Mouse (Mus musculus): ENCODE results near the gene Sgf29. TPM values are rescaled to one million over a fixed set of nuclear protein-coding genes. Genes with fewer than 3 reads are reported as not detected.
A peak's percentile ranks its signal among the peaks of the same experiment; 100 is the strongest.
"Not testable (repeated sequence)": the region's sequence is repeated elsewhere in the genome, so short reads cannot be mapped to it uniquely, and the experiment has no call there.

Sgf29 gene
- polyA plus RNA-seq, 1 experiment from 2014 or later, result 54.9 TPM

DNA sequence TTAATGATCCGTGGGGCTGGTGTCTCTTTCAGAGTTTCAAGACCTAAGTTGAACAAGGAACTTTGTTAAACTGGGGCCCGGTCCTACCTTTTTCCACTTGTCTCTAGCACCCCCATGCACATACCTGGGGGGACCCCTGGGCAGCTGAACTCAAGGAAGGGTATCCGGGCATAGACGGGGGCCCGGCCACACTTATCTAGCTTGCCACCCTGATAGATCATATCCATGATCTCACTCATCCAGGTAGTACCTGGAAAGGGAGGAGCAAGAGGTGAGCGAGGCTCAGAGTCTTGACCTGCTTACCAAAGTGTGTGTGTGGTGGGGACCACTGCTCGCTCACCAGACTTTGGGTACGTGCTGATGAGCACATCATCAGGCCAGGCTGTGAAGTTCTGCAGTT is 26.0 kb downstream of the Sgf29 start:
- Histone ChIP-seq H3K9me3 (ENCODE audit: control insufficient read depth, low read length) (no peaks in the 10 kb centered on the region), H3K36me3 (ENCODE audit: control insufficient read depth, insufficient read depth, low read length) (peaks cover 18% of the 10 kb centered on the region)
- 95% methylated on average over 8 of the region's 8 CpGs for WGBS

DNA sequence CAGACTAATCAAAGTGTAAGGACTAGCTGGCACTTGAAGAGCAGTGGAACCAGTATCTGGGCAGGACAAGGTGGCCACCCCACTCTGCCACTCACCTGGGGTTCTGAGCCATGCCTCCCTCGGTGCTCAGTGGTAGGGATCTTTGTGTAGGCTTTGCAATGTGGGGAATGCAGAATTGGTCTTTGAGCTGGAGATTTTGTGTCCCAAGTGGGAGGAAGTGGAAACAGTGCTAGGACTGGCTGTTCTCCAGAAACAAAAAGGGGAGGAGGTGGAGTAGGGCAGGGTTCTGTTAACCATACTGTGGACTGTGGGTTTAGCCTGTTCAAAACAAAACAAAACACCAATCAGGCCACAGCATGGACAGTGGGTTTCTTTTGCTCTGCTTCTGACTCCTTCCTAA is 27.1 kb downstream of the Sgf29 start, which contains the start of gene Sult1a1:
Gene Sult1a1 (minus strand): TSS at position 226 of the 400 bp plus-strand sequence.
- Histone ChIP-seq H3K4me1 (ENCODE audit: control insufficient read depth, insufficient read depth, low read depth, low read length) (no peaks in the 10 kb centered on the region), H3K4me2 (ENCODE audit: low read length) (no peak within 1 kb of the TSS), H3K9me3 (ENCODE audit: control insufficient read depth, low read length) (no peaks in the 10 kb centered on the region), H3K9ac (ENCODE audit: low read depth, low read length) (peak within 1 kb of the TSS; percentile 41; the same call in 1 of the 2 replicates), H3K27me3 (replicated peaks; ENCODE audit: control insufficient read depth, insufficient read depth, low read length) (no peaks in the 10 kb centered on the region), H3K4me3 (ENCODE audit: low read length) (no peak within 1 kb of the TSS), H3K36me3 (ENCODE audit: control insufficient read depth, insufficient read depth, low read length) (peaks cover 16% of the 10 kb centered on the region; the same call in 1 of the 2 replicates), H3K27ac (ENCODE audit: low read depth, low read length) (peak within 1 kb of the TSS; percentile 44; the same call in 1 of the 2 replicates)
- ATAC-seq, result no peak
- WGBS, result 75% methylated on average over 1 of the region's 1 CpGs

More for the DNA sequence above, 26.0 kb downstream of the Sgf29 start:
- no peak for ATAC-seq
- Histone ChIP-seq H3K4me3 (ENCODE audit: low read length) (no peak overlapping the region), H3K4me1 (ENCODE audit: control insufficient read depth, insufficient read depth, low read depth, low read length) (no peaks in the 10 kb centered on the region), H3K27ac (ENCODE audit: low read depth, low read length) (no peak overlapping the region), H3K4me2 (ENCODE audit: low read length) (no peak overlapping the region), H3K9ac (ENCODE audit: low read depth, low read length) (no peak overlapping the region), H3K27me3 (replicated peaks; ENCODE audit: control insufficient read depth, insufficient read depth, low read length) (no peaks in the 10 kb centered on the region)

DNA sequence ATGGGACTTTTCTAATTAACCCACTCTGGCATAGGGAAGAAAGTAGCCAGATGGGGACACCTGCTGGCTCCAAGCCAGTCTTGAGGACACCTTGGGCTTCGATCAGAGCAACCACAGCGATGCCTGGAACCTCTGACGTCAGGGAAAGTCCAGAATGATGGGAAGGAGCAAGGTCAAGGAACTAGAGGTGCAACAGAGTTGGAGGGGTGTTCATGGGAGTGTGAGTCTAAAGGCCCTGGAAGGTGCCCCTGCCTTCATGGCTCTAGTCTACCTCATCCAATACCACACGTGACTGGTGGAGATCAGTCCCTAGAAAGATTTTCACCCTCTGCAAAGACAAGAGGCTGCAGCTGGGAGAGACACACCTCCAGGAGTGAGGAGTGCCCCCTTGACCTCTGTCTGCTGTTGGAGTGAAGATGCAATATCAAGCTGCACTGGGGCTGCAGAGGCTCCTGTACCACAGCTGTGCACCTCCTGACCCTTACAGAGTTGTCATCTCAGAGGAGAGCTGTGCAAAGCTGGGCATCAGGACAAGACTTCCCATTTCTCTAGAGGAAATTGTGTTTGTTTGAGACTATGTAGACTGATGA is 27.6 kb downstream of the Sgf29 start:
- Histone ChIP-seq H3K9me3 (ENCODE audit: control insufficient read depth, low read length) (no peaks in the 10 kb centered on the region), H3K4me3 (ENCODE audit: low read length) (no peak overlapping the region), H3K9ac (ENCODE audit: low read depth, low read length) (no peak overlapping the region), H3K4me1 (ENCODE audit: control insufficient read depth, insufficient read depth, low read depth, low read length) (no peaks in the 10 kb centered on the region), H3K27ac (ENCODE audit: low read depth, low read length) (no peak overlapping the region), H3K27me3 (replicated peaks; ENCODE audit: control insufficient read depth, insufficient read depth, low read length) (no peaks in the 10 kb centered on the region), H3K4me2 (ENCODE audit: low read length) (no peak overlapping the region), H3K36me3 (ENCODE audit: control insufficient read depth, insufficient read depth, low read length) (peaks cover 15% of the 10 kb centered on the region; the same call in 1 of the 2 replicates)
- 83% methylated on average over 4 of the region's 4 CpGs for WGBS
- ATAC-seq, result no peak

DNA sequence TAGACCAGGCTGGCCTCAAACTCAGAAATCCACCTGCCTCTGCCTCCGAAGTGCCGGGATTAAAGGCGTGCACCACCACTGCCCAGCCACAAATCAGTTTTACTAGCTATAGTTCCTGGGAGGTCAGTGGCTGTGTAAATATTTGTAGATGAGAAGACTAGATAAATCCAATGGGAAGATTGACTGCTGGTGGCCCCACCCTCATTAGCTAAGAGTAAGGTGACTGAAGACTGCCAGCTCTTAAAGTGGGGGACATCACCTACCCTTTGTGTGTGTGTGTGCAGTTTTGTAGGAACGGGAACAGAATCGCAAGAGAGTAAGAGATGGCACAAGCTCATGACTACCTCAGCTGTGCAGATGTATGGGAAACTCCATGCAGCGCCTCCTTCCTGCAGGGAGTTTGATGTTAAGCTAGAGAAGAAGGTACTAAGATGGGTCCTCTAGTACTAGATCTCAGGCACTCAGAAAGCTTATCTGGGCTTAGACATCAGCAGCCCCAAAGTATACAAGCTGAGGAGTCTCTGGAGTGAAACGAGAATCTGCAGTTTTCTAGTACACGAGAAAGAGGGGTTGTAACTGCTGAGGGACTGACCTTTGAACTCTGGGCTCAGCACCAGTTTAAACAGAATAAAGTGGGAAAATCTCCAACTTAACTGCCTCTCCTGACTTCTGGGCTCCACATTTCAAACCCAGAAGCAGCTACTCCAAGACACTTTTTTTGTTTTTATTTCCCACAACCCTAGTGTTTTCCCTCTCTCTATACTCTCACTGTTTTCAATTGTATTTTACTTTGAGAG is 29.6 kb downstream of the Sgf29 start:
- Histone ChIP-seq H3K27ac (ENCODE audit: low read depth, low read length) (no peak overlapping the region), H3K36me3 (ENCODE audit: control insufficient read depth, insufficient read depth, low read length) (peaks cover 2% of the 10 kb centered on the region; the same call in 1 of the 2 replicates), H3K9me3 (ENCODE audit: control insufficient read depth, low read length) (no peaks in the 10 kb centered on the region), H3K4me2 (ENCODE audit: low read length) (no peak overlapping the region), H3K27me3 (replicated peaks; ENCODE audit: control insufficient read depth, insufficient read depth, low read length) (no peaks in the 10 kb centered on the region), H3K9ac (ENCODE audit: low read depth, low read length) (no peak overlapping the region), H3K4me3 (ENCODE audit: low read length) (no peak overlapping the region), H3K4me1 (ENCODE audit: control insufficient read depth, insufficient read depth, low read depth, low read length) (no peaks in the 10 kb centered on the region)
- WGBS, result 85% methylated on average over 8 of the region's 8 CpGs
- no peak for ATAC-seq

DNA sequence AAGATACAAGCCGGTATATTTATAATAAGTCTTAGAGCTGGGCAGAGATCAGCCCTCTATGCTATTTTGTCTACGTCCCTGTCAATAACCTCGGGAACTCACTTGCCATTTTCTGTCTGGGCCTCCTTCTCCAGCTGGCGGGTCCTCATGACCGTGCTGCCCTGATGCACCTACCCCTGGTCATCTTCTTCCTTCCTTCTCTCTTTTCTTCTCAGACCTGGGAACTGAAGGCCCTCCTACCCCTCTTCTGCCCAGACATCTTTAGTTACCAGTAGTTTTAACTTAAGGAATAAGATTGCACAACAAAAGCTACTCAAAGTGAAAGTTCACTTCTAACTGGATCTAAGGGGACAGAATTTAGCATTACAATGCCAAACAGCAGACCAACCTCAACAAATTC is 30.6 kb downstream of the Sgf29 start:
- H3K4me1 ChIP-seq (ENCODE audit: control insufficient read depth, insufficient read depth, low read depth, low read length), result no peaks in the 10 kb centered on the region
- H3K4me2 ChIP-seq (ENCODE audit: low read length), result no peak overlapping the region
- no peak overlapping the region for H3K4me3 ChIP-seq (ENCODE audit: low read length)
- H3K9me3 ChIP-seq (ENCODE audit: control insufficient read depth, low read length), result no peaks in the 10 kb centered on the region
- no peaks in the 10 kb centered on the region for H3K27me3 ChIP-seq (replicated peaks; ENCODE audit: control insufficient read depth, insufficient read depth, low read length)
- peaks cover 2% of the 10 kb centered on the region; the same call in 1 of the 2 replicates for H3K36me3 ChIP-seq (ENCODE audit: control insufficient read depth, insufficient read depth, low read length)
- H3K27ac ChIP-seq (ENCODE audit: low read depth, low read length), result no peak overlapping the region
- H3K9ac ChIP-seq (ENCODE audit: low read depth, low read length), result no peak overlapping the region
- WGBS, result 91% methylated on average over 5 of the region's 5 CpGs
- no peak for ATAC-seq

DNA sequence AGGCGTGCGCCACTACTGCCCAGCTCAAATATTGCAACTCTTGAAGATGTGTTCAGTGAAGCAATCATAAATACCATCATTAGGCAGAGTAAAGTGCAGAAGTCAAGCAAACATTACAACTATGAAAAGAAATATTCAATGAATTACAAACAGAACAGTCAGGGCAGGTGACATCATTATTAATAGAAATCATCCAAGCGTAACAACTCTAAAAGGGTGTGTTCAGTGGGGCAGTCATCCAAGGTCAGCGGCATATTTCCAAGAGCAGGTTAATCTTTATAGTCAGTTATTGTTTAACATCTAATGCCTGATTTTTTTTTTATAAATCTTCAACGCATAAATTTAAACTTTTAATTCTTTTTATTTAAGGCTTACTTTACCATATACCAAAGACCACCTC is 32.1 kb downstream of the Sgf29 start:
- H3K27ac ChIP-seq (ENCODE audit: low read depth, low read length), result no peak overlapping the region
- no peak overlapping the region for H3K9ac ChIP-seq (ENCODE audit: low read depth, low read length)
- H3K9me3 ChIP-seq (ENCODE audit: control insufficient read depth, low read length), result no peaks in the 10 kb centered on the region
- no peaks in the 10 kb centered on the region for H3K27me3 ChIP-seq (replicated peaks; ENCODE audit: control insufficient read depth, insufficient read depth, low read length)
- no peak overlapping the region for H3K4me2 ChIP-seq (ENCODE audit: low read length)
- no peak overlapping the region for H3K4me3 ChIP-seq (ENCODE audit: low read length)
- H3K4me1 ChIP-seq (ENCODE audit: control insufficient read depth, insufficient read depth, low read depth, low read length), result no peaks in the 10 kb centered on the region
- H3K36me3 ChIP-seq (ENCODE audit: control insufficient read depth, insufficient read depth, low read length), result peaks cover 2% of the 10 kb centered on the region; the same call in 1 of the 2 replicates
- no peak for ATAC-seq
- 94% methylated on average over 5 of the region's 5 CpGs for WGBS

DNA sequence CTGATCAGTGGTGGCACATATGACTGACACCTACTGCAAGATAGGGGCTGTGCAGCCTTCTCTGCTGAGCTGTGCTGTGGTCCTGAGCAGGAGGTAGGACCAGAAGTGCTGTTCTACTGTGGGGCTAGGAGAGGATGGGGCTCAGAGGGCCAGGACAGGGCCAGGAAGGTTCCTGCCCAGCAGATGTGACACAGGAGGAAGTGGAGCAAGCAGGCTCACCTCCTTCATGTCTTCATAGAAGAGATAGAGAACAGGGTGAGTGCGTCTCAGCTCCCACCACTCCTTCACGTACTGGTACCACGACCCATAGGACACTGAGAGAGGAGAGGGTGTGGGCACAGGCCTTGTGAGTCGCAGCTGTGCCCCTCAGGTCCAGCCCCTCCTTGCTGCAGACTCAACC is 39.0 kb downstream of the Sgf29 start:
- not testable (repeated sequence) for ATAC-seq

DNA sequence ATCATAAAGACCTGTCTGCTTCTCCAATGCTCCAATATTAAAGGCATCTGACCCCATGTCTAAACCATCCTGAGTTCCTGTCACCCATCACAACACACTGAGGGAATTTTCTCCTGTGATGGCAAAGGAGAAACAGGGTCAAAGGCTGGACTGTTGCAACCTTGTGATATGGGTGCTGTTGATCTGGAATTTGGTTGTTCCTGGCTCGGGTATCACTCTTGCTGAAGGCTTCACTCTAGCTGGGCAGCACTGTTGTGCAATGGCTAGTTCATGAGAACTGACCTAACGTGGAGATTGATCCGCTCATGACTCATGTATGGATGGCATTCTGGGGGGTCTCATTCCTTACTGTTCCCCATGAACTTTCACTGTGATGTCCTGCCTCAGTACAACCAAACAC is 39.9 kb downstream of the Sgf29 start:
- Histone ChIP-seq H3K27ac (ENCODE audit: low read depth, low read length) (no peak overlapping the region), H3K4me3 (ENCODE audit: low read length) (no peak overlapping the region), H3K27me3 (replicated peaks; ENCODE audit: control insufficient read depth, insufficient read depth, low read length) (no peaks in the 10 kb centered on the region), H3K4me1 (ENCODE audit: control insufficient read depth, insufficient read depth, low read depth, low read length) (peaks cover 7% of the 10 kb centered on the region), H3K4me2 (ENCODE audit: low read length) (no peak overlapping the region), H3K9ac (ENCODE audit: low read depth, low read length) (no peak overlapping the region), H3K36me3 (ENCODE audit: control insufficient read depth, insufficient read depth, low read length) (peaks cover 13% of the 10 kb centered on the region), H3K9me3 (ENCODE audit: control insufficient read depth, low read length) (no peaks in the 10 kb centered on the region)
- ATAC-seq, result no peak
- 89% methylated on average over 3 of the region's 3 CpGs for WGBS

More for the DNA sequence above, 39.0 kb downstream of the Sgf29 start:
- H3K4me3 ChIP-seq (ENCODE audit: low read length); H3K9ac ChIP-seq (ENCODE audit: low read depth, low read length); H3K27me3 ChIP-seq (replicated peaks; ENCODE audit: control insufficient read depth, insufficient read depth, low read length); H3K4me2 ChIP-seq (ENCODE audit: low read length); H3K27ac ChIP-seq (ENCODE audit: low read depth, low read length); H3K9me3 ChIP-seq (ENCODE audit: control insufficient read depth, low read length); H3K4me1 ChIP-seq (ENCODE audit: control insufficient read depth, insufficient read depth, low read depth, low read length): not testable (repeated sequence)
- peaks cover 13% of the 10 kb centered on the region for H3K36me3 ChIP-seq (ENCODE audit: control insufficient read depth, insufficient read depth, low read length)
- 96% methylated on average over 4 of the region's 4 CpGs for WGBS

DNA sequence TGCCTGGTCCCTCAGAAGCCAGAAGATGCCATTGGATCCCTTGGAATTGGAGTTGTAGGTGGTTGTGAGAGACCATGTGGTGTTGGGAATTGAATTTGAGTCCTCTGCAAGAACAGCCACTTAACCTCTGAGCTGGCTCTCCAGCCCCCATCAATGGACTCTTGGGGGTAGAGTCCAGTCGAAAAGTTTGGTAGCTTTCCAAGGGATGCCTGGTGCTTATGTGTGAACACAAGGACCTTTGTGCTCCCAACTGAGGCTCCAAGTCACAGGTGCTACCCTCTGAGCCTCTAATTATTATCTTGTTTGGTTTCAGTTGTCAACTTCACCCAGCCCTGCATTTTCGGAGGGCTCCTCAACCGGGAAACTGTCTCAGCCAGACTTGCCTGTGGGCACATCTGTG is 41.6 kb downstream of the Sgf29 start:
- WGBS, result 87% methylated on average over 3 of the region's 3 CpGs
- Histone ChIP-seq H3K9ac (ENCODE audit: low read depth, low read length) (no peak overlapping the region), H3K27me3 (replicated peaks; ENCODE audit: control insufficient read depth, insufficient read depth, low read length) (no peaks in the 10 kb centered on the region), H3K9me3 (ENCODE audit: control insufficient read depth, low read length) (no peaks in the 10 kb centered on the region), H3K4me3 (ENCODE audit: low read length) (no peak overlapping the region), H3K4me1 (ENCODE audit: control insufficient read depth, insufficient read depth, low read depth, low read length) (peaks cover 13% of the 10 kb centered on the region), H3K27ac (ENCODE audit: low read depth, low read length) (no peak overlapping the region), H3K36me3 (ENCODE audit: control insufficient read depth, insufficient read depth, low read length) (peaks cover 13% of the 10 kb centered on the region), H3K4me2 (ENCODE audit: low read length) (no peak overlapping the region)
- no peak for ATAC-seq

Measured in hindbrain, embryonic 16.5 days (tissue).